Mouse (Mus musculus) kidney, embryonic 15.5 days (tissue): ENCODE results near the gene Fut1. TPM values are rescaled to one million over a fixed set of nuclear protein-coding genes. Genes with fewer than 3 reads are reported as not detected.

Source experiments
- ATAC-seq: fragments of 200-750 bp; cut with Nextera tagmentation; replicated peaks from 2 replicates; pipeline ENCODE4 v1.8.0; 2017; ENCODE audit warnings: moderate TSS enrichment; ENCODE audit not compliant: low FRiP score
- H3K27ac ChIP-seq: fragments of 300-500 bp; sonication (generic); 2 replicates; pipeline ENCODE4 v1.5.1; 2015; ENCODE audit warnings: mild to moderate bottlenecking, inconsistent platforms
- H3K27me3 ChIP-seq: fragments of 300-500 bp; sonication (generic); 2 replicates; pipeline ENCODE4 v1.6.1; 2015; ENCODE audit warnings: inconsistent platforms
- H3K36me3 ChIP-seq: fragments of 300-500 bp; sonication (generic); 2 replicates; pipeline ENCODE4 v1.6.1; 2015; ENCODE audit warnings: inconsistent platforms
- H3K4me1 ChIP-seq: fragments of 300-500 bp; sonication (generic); 2 replicates; pipeline ENCODE4 v1.6.1; 2015; ENCODE audit warnings: inconsistent platforms
- H3K4me2 ChIP-seq: fragments of 300-500 bp; sonication (generic); 2 replicates; pipeline ENCODE4 v1.6.1; 2015; ENCODE audit warnings: moderate library complexity, mild to moderate bottlenecking, inconsistent platforms
- H3K4me3 ChIP-seq: fragments of 300-500 bp; sonication (generic); replicated peaks from 2 replicates; pipeline ENCODE4 v1.5.1; 2015; ENCODE audit warnings: mild to moderate bottlenecking, inconsistent platforms
- H3K9ac ChIP-seq: fragments of 300-500 bp; sonication (generic); 2 replicates; pipeline ENCODE4 v1.6.1; 2015; ENCODE audit warnings: mild to moderate bottlenecking, inconsistent platforms
- H3K9me3 ChIP-seq: fragments of 300-500 bp; sonication (generic); replicated peaks from 2 replicates; pipeline ENCODE4 v1.6.1; 2016; ENCODE audit warnings: inconsistent platforms
- WGBS: fragments of 180-500 bp; shearing (Covaris S2); methylation state at CpG from one replicate; pipeline ENCODE4 v1.1.7; 2015; ENCODE audit warnings: mixed read lengths; 5-methylcytosine and 5-hydroxymethylcytosine counted together
- polyA plus RNA-seq: library from polyadenylated mRNA; unstranded; fragments of >200 nt; fragmentation: Nextera tagmentation; extraction: Ambion mirVana; gene quantifications from 2 replicates; pipeline ENCODE4 v1.2.1, GENCODE M21; 2015

Gene Fut1
- polyA plus RNA-seq, 1 experiment from 2014 or later, result 0.21 TPM

DNA sequence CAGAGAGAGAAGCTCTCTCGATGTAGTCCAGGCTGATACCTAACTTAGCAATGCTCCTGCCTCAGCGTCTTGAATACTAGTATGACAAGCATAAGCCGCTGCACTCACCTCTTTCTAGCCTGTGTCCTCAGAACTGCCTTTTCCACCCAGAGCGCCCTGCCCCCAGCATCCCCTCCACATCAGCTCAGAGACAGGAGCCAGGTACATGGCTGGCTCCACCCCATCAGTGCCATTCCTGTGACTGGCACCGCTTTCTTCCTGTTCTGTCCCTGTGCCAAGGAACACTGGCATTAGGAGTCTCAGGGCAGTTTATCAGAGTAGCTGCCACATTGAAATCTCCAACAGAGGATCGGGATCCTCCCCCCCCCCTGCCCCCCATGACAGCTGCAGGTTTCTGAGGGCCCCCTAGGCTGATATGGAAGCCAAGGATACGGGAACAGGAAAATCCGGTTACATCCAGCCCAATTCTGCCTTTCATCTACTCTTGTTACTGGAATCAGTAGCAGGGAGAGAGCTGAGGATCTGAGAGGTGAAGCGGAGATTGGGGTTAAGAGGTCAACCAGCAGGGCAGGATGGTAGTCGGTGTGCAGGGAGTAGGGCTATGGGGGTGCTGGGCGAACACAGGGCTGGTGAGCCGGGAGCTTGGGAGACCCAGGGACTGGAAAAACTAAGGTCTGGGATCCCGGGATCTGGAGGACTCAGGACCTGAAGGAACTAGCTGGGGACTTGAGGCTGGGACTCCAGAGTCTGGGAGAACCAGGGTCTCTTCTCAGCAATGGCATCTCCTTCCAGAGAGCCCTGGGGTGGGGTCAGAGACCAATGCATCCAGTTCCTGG lies 48.4 kb downstream of the Fut1 start:
- Histone ChIP-seq H3K9me3 (no peaks in the 10 kb centered on the region), H3K4me2 (0 out of 2 replicates have a peak overlapping the region, but pooled peaks have one; percentile 5), H3K27ac (0 out of 2 replicates have a peak overlapping the region, but pooled peaks have one; percentile 15), H3K27me3 (no peaks in the 10 kb centered on the region), H3K4me1 (peaks cover 41% of the 10 kb centered on the region), H3K9ac (no peak overlapping the region), H3K4me3 (no peak overlapping the region), H3K36me3 (no peaks in the 10 kb centered on the region)
- 0 out of 2 replicates have a peak, but pooled peaks have one; percentile 25 for ATAC-seq
- WGBS, result 53% methylated on average over 13 of the region's 13 CpGs

DNA sequence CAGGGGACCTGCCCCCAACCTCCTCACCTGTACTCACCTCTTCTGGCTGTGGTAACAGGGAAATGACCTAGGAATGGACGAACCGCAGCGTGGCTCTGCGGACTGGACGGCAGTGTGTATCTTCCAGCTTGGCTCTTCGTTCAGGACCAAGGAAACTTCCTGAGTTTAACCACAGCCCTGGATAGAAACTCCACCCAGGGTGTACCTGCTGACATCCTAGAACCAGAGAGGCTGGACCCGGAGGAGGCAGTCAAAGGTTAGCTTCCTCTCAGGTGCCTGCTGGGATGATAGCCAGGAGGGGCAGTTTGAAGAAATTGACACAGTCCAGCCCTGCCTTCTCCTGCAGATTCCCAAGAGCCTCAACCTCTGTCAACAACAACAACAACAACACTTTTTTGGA lies 49.1 kb downstream of the Fut1 start, which contains the start of gene Fut2:
Gene Fut2 (minus strand): TSS at position 234 of the 400 bp plus-strand sequence.
- ATAC-seq, result no peak

DNA sequence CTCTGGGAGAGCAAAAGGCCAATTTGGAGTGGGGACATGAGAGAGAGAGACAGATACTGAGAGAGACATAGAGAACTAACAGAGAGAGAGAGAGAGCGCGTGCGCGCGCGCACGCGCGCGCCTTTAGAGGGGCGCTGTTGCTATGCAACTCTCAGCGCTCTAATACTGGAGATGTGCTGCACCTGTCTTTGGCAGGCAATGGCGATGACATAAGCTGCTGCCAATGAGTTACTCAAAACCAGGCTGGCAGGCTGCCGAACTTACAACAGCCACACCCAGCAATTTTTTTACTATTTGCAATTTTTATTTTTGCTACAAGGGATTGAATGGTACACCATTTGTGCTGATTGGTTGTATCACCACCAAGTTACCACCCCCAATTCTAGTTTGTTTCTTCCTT lies 50.7 kb downstream of the Fut1 start:
- Histone ChIP-seq H3K9me3 (no peaks in the 10 kb centered on the region), H3K36me3 (no peaks in the 10 kb centered on the region), H3K4me1 (peaks cover 39% of the 10 kb centered on the region), H3K4me3 (no peak overlapping the region), H3K9ac (no peak overlapping the region), H3K4me2 (no peak overlapping the region), H3K27me3 (no peaks in the 10 kb centered on the region), H3K27ac (no peak overlapping the region)
- ATAC-seq, result no peak
- WGBS, result 70% methylated on average over 14 of the region's 14 CpGs

More for the DNA sequence above, 49.1 kb downstream of the Fut1 start, which contains the start of gene Fut2:
- WGBS, result 75% methylated on average over 7 of the region's 7 CpGs
- Histone ChIP-seq H3K27ac (0 out of 2 replicates have a peak within 1 kb of the TSS, but pooled peaks have one; percentile 15), H3K9ac (no peak within 1 kb of the TSS), H3K4me3 (no peak within 1 kb of the TSS), H3K4me1 (peaks cover 39% of the 10 kb centered on the region), H3K27me3 (no peaks in the 10 kb centered on the region), H3K4me2 (0 out of 2 replicates have a peak within 1 kb of the TSS, but pooled peaks have one; percentile 5), H3K9me3 (no peaks in the 10 kb centered on the region), H3K36me3 (no peaks in the 10 kb centered on the region)

DNA sequence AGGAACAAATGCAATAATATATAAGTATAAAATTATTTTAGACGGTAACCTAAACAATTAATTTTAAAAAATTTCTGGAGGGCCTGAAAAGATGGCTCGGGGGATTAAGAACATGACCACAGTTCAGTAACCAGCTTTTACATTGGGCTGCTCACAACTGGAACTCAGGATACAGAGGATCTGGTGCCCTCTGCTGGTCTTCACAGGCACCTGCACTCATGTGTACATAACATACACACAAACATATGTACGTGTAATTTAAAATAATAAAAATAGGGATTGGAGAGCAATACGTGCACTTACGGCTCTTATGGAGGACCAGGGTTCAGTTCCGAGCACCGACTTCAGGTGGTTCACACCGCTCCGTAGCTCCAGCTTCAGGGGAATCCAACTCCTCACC lies 51.8 kb downstream of the Fut1 start:
- WGBS, result 95% methylated on average over 9 of the region's 9 CpGs
- Histone ChIP-seq H3K27ac (no peak overlapping the region), H3K36me3 (no peaks in the 10 kb centered on the region)

More for the DNA sequence above, 51.8 kb downstream of the Fut1 start:
- H3K4me3 ChIP-seq, result no peak overlapping the region
- no peak overlapping the region for H3K9ac ChIP-seq
- peaks cover 33% of the 10 kb centered on the region for H3K4me1 ChIP-seq
- no peak for ATAC-seq
- H3K27me3 ChIP-seq, result no peaks in the 10 kb centered on the region
- H3K4me2 ChIP-seq, result no peak overlapping the region
- no peaks in the 10 kb centered on the region for H3K9me3 ChIP-seq

Other genes starting within 250 kb of the Fut1 start
- gene Lin7b, start 246.7 kb upstream of the Fut1 start, polyA plus RNA-seq, result 0.41 and 0.96 TPM in 2 replicates
- gene Snrnp70, start 221.5 kb upstream of the Fut1 start, polyA plus RNA-seq, result 225 and 242 TPM in 2 replicates
- gene Kcna7, start 211.6 kb upstream of the Fut1 start, polyA plus RNA-seq, result not detected in 2 replicates
- 1.1 and 1.4 TPM in 2 replicates for gene Ntf5, start 203.6 kb upstream of the Fut1 start, polyA plus RNA-seq
- not detected in 2 replicates for gene Lhb, start 196.5 kb upstream of the Fut1 start, polyA plus RNA-seq
- 37.6 and 40.8 TPM in 2 replicates for gene Gys1, start 182.4 kb upstream of the Fut1 start, polyA plus RNA-seq
- gene Ruvbl2, start 179.2 kb upstream of the Fut1 start, polyA plus RNA-seq, result 165 and 167 TPM in 2 replicates
- 4,509 and 4,690 TPM in 2 replicates for gene Ftl1, start 157.4 kb upstream of the Fut1 start, polyA plus RNA-seq
- gene Bax, start 150.4 kb upstream of the Fut1 start, polyA plus RNA-seq, result 184 and 195 TPM in 2 replicates
- gene Tulp2, start 135.4 kb upstream of the Fut1 start, polyA plus RNA-seq, result 1.0 and 1.1 TPM in 2 replicates
- gene Gm45808, start 130.5 kb upstream of the Fut1 start, polyA plus RNA-seq, result not detected in 2 replicates
- 3.3 and 3.5 TPM in 2 replicates for gene Dhdh, start 128.5 kb upstream of the Fut1 start, polyA plus RNA-seq
- 221 and 252 TPM in 2 replicates for gene Nucb1, start 106.9 kb upstream of the Fut1 start, polyA plus RNA-seq
- 18.6 and 24.7 TPM in 2 replicates for gene Ppp1r15a, start 91.0 kb upstream of the Fut1 start, polyA plus RNA-seq
- gene Plekha4, start 91.0 kb upstream of the Fut1 start, polyA plus RNA-seq, result 4.5 and 5.1 TPM in 2 replicates
- 11.8 and 14.8 TPM in 2 replicates for gene Hsd17b14, start 62.4 kb upstream of the Fut1 start, polyA plus RNA-seq
- 75.4 and 78.5 TPM in 2 replicates for gene Bcat2, start 47.1 kb upstream of the Fut1 start, polyA plus RNA-seq
- gene Fgf21, start 1.8 kb upstream of the Fut1 start, polyA plus RNA-seq, result 0.32 TPM in 1 of 2 replicates, not detected in the other
- 0.14 and 0.17 TPM in 2 replicates for gene Izumo1, start 4.5 kb downstream of the Fut1 start, polyA plus RNA-seq
- gene Rasip1, start 10.2 kb downstream of the Fut1 start, polyA plus RNA-seq, result 16.1 and 18.0 TPM in 2 replicates
- gene Mamstr, start 22.7 kb downstream of the Fut1 start, polyA plus RNA-seq, result 7.5 and 9.0 TPM in 2 replicates
- 0.42 and 3.7 TPM in 2 replicates for gene Fut2, start 49.1 kb downstream of the Fut1 start, polyA plus RNA-seq
- gene Ntn5, start 66.7 kb downstream of the Fut1 start, polyA plus RNA-seq, result 0.21 and 0.24 TPM in 2 replicates
- gene Sec1, start 77.1 kb downstream of the Fut1 start, polyA plus RNA-seq, result 0.19 and 0.29 TPM in 2 replicates
- 8.6 and 8.8 TPM in 2 replicates for gene Car11, start 82.6 kb downstream of the Fut1 start, polyA plus RNA-seq
- gene Dbp, start 87.8 kb downstream of the Fut1 start, polyA plus RNA-seq, result 3.7 and 4.7 TPM in 2 replicates
- 1,132 and 1,166 TPM in 2 replicates for gene Rpl18, start 98.2 kb downstream of the Fut1 start, polyA plus RNA-seq
- 28.1 and 33.7 TPM in 2 replicates for gene Sphk2, start 100.7 kb downstream of the Fut1 start, polyA plus RNA-seq
- 1.4 and 2.5 TPM in 2 replicates for gene Fam83e, start 103.9 kb downstream of the Fut1 start, polyA plus RNA-seq
- gene Spaca4, start 108.5 kb downstream of the Fut1 start, polyA plus RNA-seq, result not detected in 2 replicates
- gene Lmtk3, start 166.4 kb downstream of the Fut1 start, polyA plus RNA-seq, result 2.5 and 3.1 TPM in 2 replicates
- gene Sult2b1, start 167.4 kb downstream of the Fut1 start, polyA plus RNA-seq, result 2.8 and 3.2 TPM in 2 replicates
- 130 and 132 TPM in 2 replicates for gene Cyth2, start 197.3 kb downstream of the Fut1 start, polyA plus RNA-seq
- 1.4 and 1.6 TPM in 2 replicates for gene Kcnj14, start 207.5 kb downstream of the Fut1 start, polyA plus RNA-seq
- 82.5 and 86.3 TPM in 2 replicates for gene Grwd1, start 213.7 kb downstream of the Fut1 start, polyA plus RNA-seq